Mouse (Mus musculus) embryonic facial prominence, embryonic 14.5 days (tissue): ENCODE data around the gene Fam83b. TPM values are rescaled to one million over a fixed set of nuclear protein-coding genes. Genes with fewer than 3 reads are reported as not detected.

Experiments used
- ATAC-seq: fragments of 200-750 bp; cut with Nextera tagmentation; 2 replicates; pipeline ENCODE4 v1.8.0; 2017; ENCODE audit warnings: low read depth, moderate number of reproducible peaks, moderate TSS enrichment
- DNase-seq: peaks from one replicate; pipeline ENCODE4 v3.0.0-alpha.2; 2015; ENCODE audit warnings: low spot score
- H3K27ac ChIP-seq: fragments of 300-500 bp; sonication (generic); replicated peaks from 2 replicates; pipeline ENCODE4 v1.5.1; 2014; ENCODE audit warnings: low read depth, mild to moderate bottlenecking, low read length, moderate library complexity
- H3K27me3 ChIP-seq: fragments of 300-500 bp; sonication (generic); replicated peaks from 2 replicates; pipeline ENCODE4 v1.6.1; 2014; ENCODE audit warnings: low read length; ENCODE audit not compliant: control insufficient read depth, insufficient read depth
- H3K36me3 ChIP-seq: fragments of 300-500 bp; sonication (generic); 2 replicates; pipeline ENCODE4 v1.6.1; 2014; ENCODE audit warnings: low read length, mixed read lengths; ENCODE audit not compliant: control insufficient read depth, insufficient read depth
- H3K4me1 ChIP-seq: fragments of 300-500 bp; sonication (generic); 2 replicates; pipeline ENCODE4 v1.6.1; 2014; ENCODE audit warnings: antibody characterized with exemption, low read length; ENCODE audit not compliant: control insufficient read depth, insufficient read depth
- H3K4me2 ChIP-seq: fragments of 300-500 bp; sonication (generic); 2 replicates; pipeline ENCODE4 v1.6.1; 2014; ENCODE audit warnings: low read depth, mild to moderate bottlenecking, low read length, moderate library complexity, mixed read lengths
- H3K4me3 ChIP-seq: fragments of 300-500 bp; sonication (generic); 2 replicates; pipeline ENCODE4 v1.5.1; 2014; ENCODE audit warnings: low read depth, mild to moderate bottlenecking, low read length
- H3K9ac ChIP-seq: fragments of 300-500 bp; sonication (generic); 2 replicates; pipeline ENCODE4 v1.6.1; 2014; ENCODE audit warnings: low read depth, mild to moderate bottlenecking, low read length, moderate library complexity, mixed read lengths
- H3K9me3 ChIP-seq: fragments of 300-500 bp; sonication (generic); 2 replicates; pipeline ENCODE4 v1.6.1; 2016; ENCODE audit warnings: low read length; ENCODE audit not compliant: control insufficient read depth
- WGBS: fragments of 180-500 bp; shearing (Covaris S2); extraction: QIAGEN DNeasy Blood & Tissue Kit; methylation state at CpG from one replicate; pipeline ENCODE4 v1.1.7; 2014; 5-methylcytosine and 5-hydroxymethylcytosine counted together
- polyA plus RNA-seq: library from polyadenylated mRNA; unstranded; fragments of >200 nt; fragmentation: Nextera tagmentation; extraction: Ambion mirVana; gene quantifications from 2 replicates; pipeline ENCODE4 v1.2.1, GENCODE M21; 2014

Fam83b gene
- 3.7 and 5.3 TPM in 2 replicates for polyA plus RNA-seq

GRCm38 (mm10) chr9:76566515-76567280 is at the start of gene Fam83b:
TSS of gene Fam83b (minus strand) at chr9:76567116.
- DNase-seq (peak; percentile 80), ATAC-seq (peak; percentile 94)
- no peaks in the 10 kb centered on the region for H3K4me1 ChIP-seq
- H3K9me3 ChIP-seq = no peaks in the 10 kb centered on the region
- H3K27ac ChIP-seq = peak within 1 kb of the TSS; percentile 68; the same call in 1 of the 2 replicates
- H3K4me3 ChIP-seq = peak within 1 kb of the TSS; percentile 52
- peaks cover 3% of the 10 kb centered on the region; the same call in 1 of the 2 replicates for H3K27me3 ChIP-seq
- peak within 1 kb of the TSS; percentile 78 for H3K4me2 ChIP-seq
- H3K36me3 ChIP-seq = no peaks in the 10 kb centered on the region
- WGBS = 4% methylated on average over 19 of the region's 40 CpGs
- H3K9ac ChIP-seq = peak within 1 kb of the TSS; percentile 65

- H3K4me1 ChIP-seq = no peaks in the 10 kb centered on the region
- 0 out of 2 replicates have a peak, but pooled peaks cover 2% of the 10 kb centered on the region for H3K9me3 ChIP-seq
- ATAC-seq = peak; percentile 15; the same call in 1 of the 2 replicates
- H3K36me3 ChIP-seq = no peaks in the 10 kb centered on the region
- WGBS = 29% methylated on average over 4 of the region's 4 CpGs
- H3K4me2 ChIP-seq = no peak overlapping the region
- H3K27ac ChIP-seq = no peak overlapping the region
- H3K9ac ChIP-seq = no peak overlapping the region
- H3K4me3 ChIP-seq = no peak overlapping the region
- no peaks in the 10 kb centered on the region for H3K27me3 ChIP-seq
- peak; percentile 9 for DNase-seq
Observed at GRCm38 (mm10) chr9:76614165-76614564, 47.2 kb upstream of the Fam83b start.

- Histone ChIP-seq H3K9me3 (no peaks in the 10 kb centered on the region), H3K4me2 (no peak overlapping the region), H3K36me3 (no peaks in the 10 kb centered on the region), H3K4me3 (no peak overlapping the region), H3K27ac (no peak overlapping the region), H3K27me3 (no peaks in the 10 kb centered on the region), H3K9ac (no peak overlapping the region), H3K4me1 (no peaks in the 10 kb centered on the region)
- DNase-seq (no peak), ATAC-seq (no peak)
- 78% methylated on average over 5 of the region's 5 CpGs for WGBS
Observed at GRCm38 (mm10) chr9:76603744-76604143, 36.8 kb upstream of the Fam83b start.

- Histone ChIP-seq H3K4me1 (no peaks in the 10 kb centered on the region), H3K9me3 (no peaks in the 10 kb centered on the region), H3K36me3 (no peaks in the 10 kb centered on the region), H3K4me3 (no peak overlapping the region), H3K27me3 (no peaks in the 10 kb centered on the region), H3K9ac (no peak overlapping the region), H3K27ac (no peak overlapping the region), H3K4me2 (no peak overlapping the region)
- 84% methylated on average over 2 of the region's 2 CpGs for WGBS
- DNase-seq (no peak), ATAC-seq (no peak)
Observed at GRCm38 (mm10) chr9:76602874-76603273, 36.0 kb upstream of the Fam83b start.

GRCm38 (mm10) chr9:76597395-76597794 is 30.5 kb upstream of the Fam83b start:
- no peak for DNase-seq
- 78% methylated on average over 4 of the region's 4 CpGs for WGBS
- no peak overlapping the region for H3K9ac ChIP-seq
- no peaks in the 10 kb centered on the region for H3K4me1 ChIP-seq
- no peak overlapping the region for H3K4me2 ChIP-seq
- no peaks in the 10 kb centered on the region for H3K27me3 ChIP-seq
- no peak overlapping the region for H3K27ac ChIP-seq
- no peaks in the 10 kb centered on the region for H3K9me3 ChIP-seq
- no peaks in the 10 kb centered on the region for H3K36me3 ChIP-seq
- no peak for ATAC-seq
- no peak overlapping the region for H3K4me3 ChIP-seq

GRCm38 (mm10) chr9:76593841-76594240 is 26.9 kb upstream of the Fam83b start:
- ATAC-seq = no peak
- no peaks in the 10 kb centered on the region for H3K27me3 ChIP-seq
- no peaks in the 10 kb centered on the region for H3K9me3 ChIP-seq
- WGBS = 67% methylated on average over 2 of the region's 2 CpGs
- no peak overlapping the region for H3K9ac ChIP-seq
- no peak overlapping the region for H3K27ac ChIP-seq
- H3K36me3 ChIP-seq = no peaks in the 10 kb centered on the region
- no peaks in the 10 kb centered on the region for H3K4me1 ChIP-seq
- no peak for DNase-seq
- H3K4me3 ChIP-seq = no peak overlapping the region
- H3K4me2 ChIP-seq = no peak overlapping the region

- H3K4me2 ChIP-seq = no peak overlapping the region
- H3K27ac ChIP-seq = no peak overlapping the region
- no peak for ATAC-seq
- no peak overlapping the region for H3K9ac ChIP-seq
- no peaks in the 10 kb centered on the region for H3K27me3 ChIP-seq
- no peaks in the 10 kb centered on the region for H3K36me3 ChIP-seq
- H3K9me3 ChIP-seq = no peaks in the 10 kb centered on the region
- no peak overlapping the region for H3K4me3 ChIP-seq
- no peak for DNase-seq
- H3K4me1 ChIP-seq = no peaks in the 10 kb centered on the region
- 84% methylated on average over 6 of the region's 6 CpGs for WGBS
Observed at GRCm38 (mm10) chr9:76583943-76584342, 17.0 kb upstream of the Fam83b start.

GRCm38 (mm10) chr9:76581966-76582365 is 15.1 kb upstream of the Fam83b start:
- H3K9ac ChIP-seq = no peak overlapping the region
- no peak for DNase-seq
- WGBS = 86% methylated on average over 5 of the region's 5 CpGs

GRCm38 (mm10) chr9:76567281-76567655 is 352 bp upstream of the Fam83b start:
- Histone ChIP-seq H3K9me3 (no peaks in the 10 kb centered on the region), H3K36me3 (no peaks in the 10 kb centered on the region), H3K27me3 (peaks cover 3% of the 10 kb centered on the region; the same call in 1 of the 2 replicates), H3K4me3 (peak overlapping the region; percentile 52), H3K9ac (peak overlapping the region; percentile 65), H3K4me1 (no peaks in the 10 kb centered on the region), H3K4me2 (peak overlapping the region; percentile 78), H3K27ac (peak overlapping the region; percentile 68; the same call in 1 of the 2 replicates)
- DNase-seq (no peak), ATAC-seq (no peak; the same call in 1 of the 2 replicates)
- 4% methylated on average over 9 of the region's 13 CpGs for WGBS

More at GRCm38 (mm10) chr9:76581966-76582365, 15.1 kb upstream of the Fam83b start:
- no peaks in the 10 kb centered on the region for H3K9me3 ChIP-seq
- no peak overlapping the region for H3K4me2 ChIP-seq
- H3K4me1 ChIP-seq = no peaks in the 10 kb centered on the region
- H3K4me3 ChIP-seq = no peak overlapping the region
- H3K27me3 ChIP-seq = no peaks in the 10 kb centered on the region
- H3K27ac ChIP-seq = no peak overlapping the region
- no peaks in the 10 kb centered on the region for H3K36me3 ChIP-seq
- ATAC-seq = no peak
